Mouse (Mus musculus): ENCODE data around the gene Tmub1. TPM values are rescaled to one million over a fixed set of nuclear protein-coding genes. Genes with fewer than 3 reads are reported as not detected.
"Not testable (repeated sequence)": the region's sequence is repeated elsewhere in the genome, so short reads cannot be mapped to it uniquely, and the experiment has no call there.

Gene Tmub1
- total RNA-seq, 4 experiments from 2014 or later: 17.0 to 19.6 (median 17.7) TPM

- peak; percentile 99 for DNase-seq
These were observed 24.3 kb downstream of the Tmub1 start, which contains the start of the genes Cdk5 and Slc4a2 for GRCm38 (mm10) chr5:24423129-24424003. TSS of gene Cdk5 (minus strand) at chr5:24423530. TSS of gene Slc4a2 (plus strand) at chr5:24423837.

DNA sequence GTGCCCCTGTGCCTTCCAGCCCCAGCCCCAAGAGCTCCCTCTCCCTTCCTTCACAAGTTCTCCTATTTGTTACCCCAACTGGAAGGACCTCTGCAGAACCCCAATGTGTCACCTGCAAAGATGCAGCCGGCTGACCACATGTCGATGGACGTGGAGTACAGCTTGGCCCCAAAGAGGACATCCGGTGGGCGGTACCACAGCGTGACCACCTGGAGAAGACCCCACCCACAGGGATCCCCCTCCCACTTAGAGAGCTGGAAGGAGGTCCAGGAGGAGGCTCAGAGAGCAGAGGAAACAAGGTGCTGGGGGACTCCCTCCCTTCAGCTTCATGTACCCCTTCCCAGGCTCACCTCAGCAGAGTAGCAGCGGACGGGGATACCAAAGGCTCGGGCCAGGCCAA is 27.3 kb downstream of the Tmub1 start:
- no peak for DNase-seq

DNA sequence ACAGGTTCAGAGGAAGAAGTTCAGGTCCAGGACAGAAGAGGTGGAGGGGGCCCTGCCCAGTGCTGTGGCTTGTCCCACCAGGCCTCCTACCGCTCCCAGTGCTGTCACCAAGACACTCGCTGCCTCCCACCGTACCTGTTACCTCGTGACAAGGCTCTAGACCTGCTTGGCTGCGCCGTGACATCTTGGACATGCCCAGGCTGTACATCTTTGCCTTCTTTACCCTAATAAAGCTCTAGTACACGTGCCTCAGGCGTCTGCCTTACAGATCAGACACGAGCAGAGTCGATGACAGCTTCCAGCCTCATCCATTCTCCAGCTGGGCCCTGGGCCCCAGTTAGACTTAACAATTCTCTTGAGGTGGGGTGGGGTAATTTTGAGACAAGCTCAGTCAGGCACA is 30.1 kb downstream of the Tmub1 start:
- DNase-seq: no peak

- DNase-seq: peak; percentile 50
These were observed 31.4 kb downstream of the Tmub1 start for GRCm38 (mm10) chr5:24416222-24416736.

DNA sequence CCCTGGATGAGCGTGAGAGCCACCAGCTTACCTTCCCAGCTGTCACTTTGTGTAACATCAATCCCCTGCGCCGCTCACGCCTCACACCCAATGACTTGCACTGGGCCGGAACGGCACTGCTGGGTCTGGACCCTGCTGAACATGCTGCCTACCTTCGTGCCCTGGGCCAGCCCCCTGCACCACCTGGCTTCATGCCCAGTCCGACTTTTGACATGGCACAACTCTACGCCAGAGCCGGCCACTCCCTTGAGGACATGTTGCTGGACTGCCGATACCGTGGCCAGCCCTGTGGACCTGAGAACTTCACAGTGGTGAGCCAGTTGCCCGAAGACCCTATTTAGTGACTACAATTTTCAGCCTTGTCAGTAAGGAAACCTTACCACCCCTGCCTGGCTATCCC is 33.7 kb downstream of the Tmub1 start:
- DNase-seq: no peak

DNA sequence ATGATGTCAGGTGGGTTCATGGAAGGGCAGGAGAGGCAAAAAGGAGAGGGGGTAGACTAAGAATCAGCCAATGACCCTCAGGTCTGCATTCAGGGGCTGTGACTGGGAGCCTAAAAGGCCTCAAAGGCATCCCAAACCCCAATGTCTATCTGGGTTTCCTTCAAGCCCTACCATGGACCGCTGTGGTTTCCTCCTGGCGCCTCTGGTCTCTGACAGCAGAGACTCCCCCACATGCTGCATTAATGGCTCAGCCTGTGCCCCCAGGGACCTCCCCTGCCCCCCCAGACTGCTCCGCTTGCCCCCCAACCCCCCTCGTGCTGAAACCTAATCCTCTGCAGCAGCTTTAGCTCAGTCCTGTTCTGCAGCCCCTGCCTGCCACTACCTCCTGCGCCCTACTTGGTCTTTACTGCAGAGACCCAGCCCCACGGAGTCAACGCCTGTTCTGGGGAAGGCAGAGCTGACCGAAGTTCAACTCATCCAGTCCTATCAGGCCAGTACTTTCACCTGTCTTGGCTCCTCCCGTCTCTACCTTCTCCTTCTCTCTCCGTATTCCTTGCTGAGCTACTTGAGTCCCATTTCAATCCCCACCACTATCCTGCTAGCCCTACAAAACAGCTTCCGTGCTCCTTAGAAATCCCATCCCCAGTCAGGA is 34.5 kb downstream of the Tmub1 start, which contains the start of gene Asic3:
Asic3 (plus strand) TSS at position 351 of the 652 bp plus-strand sequence.
- DNase-seq: no peak

- no peak for DNase-seq
These were observed 35.6 kb downstream of the Tmub1 start for GRCm38 (mm10) chr5:24412063-24412462.

DNA sequence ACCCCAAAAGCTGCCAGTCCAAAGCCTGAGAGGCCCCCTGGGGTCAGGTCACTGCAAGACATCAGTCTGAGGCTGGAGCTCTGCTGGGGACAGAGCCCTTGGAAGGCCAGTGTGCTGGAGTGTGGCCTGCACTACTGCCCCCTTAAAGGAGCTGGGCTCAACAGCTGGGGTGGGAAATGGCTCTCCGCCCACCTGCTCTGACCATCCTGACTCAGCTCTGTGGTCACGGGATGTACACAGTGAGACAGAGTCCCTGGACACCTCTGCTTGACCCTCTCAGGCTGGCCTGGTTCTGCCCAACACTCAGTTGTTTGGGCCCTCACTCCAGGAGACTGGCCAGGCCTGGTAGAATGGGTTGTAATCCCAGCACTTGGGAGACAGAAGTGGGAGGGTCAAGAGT is 38.2 kb downstream of the Tmub1 start:
- DNase-seq: no peak

DNA sequence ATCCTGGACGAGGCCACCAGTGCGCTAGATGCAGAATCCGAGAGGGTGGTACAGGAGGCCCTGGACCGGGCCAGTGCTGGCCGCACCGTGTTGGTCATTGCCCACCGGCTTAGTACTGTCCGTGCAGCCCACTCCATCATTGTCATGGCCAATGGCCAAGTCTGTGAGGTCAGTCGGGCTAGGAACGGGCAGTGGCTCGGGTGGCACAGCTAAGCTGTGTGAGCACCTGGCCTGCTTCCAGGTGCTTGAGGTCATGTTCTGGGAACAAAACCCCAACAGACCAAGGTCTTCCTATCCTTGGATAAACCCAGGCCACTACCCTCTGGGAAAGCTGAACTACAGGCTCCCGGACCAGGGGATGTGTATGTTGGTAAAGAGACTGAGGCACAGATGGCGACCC is 39.0 kb downstream of the Tmub1 start:
- peak; percentile 64 for DNase-seq

DNA sequence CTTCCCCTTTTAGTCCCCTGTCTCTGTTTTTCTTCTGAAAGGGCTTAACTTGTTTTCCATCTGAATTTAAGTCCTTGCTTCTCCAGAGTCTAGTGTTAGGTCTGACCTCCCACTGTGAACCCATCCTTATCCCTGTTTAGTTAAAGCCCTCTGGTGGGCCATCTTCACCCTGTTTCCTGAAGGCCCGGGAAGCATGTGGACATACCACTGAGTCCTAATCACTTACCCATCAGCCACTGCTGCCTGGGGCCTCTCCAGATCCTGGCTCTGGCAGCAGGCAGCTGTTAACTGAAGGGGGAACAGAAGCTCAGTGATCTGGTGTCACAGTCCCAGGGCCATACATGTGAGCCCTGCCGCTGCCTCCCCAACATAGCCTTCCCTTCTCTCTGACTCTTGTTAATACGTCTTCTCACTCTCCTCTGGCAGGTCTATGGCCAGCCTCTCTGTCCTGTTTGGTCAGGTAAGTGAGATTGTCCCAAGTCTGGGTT is 42.2 kb downstream of the Tmub1 start:
- no peak for DNase-seq

GRCm38 (mm10) chr5:24404594-24405360 is 42.9 kb downstream of the Tmub1 start:
- no peak for DNase-seq

GRCm38 (mm10) chr5:24401969-24402368 is 45.7 kb downstream of the Tmub1 start:
- DNase-seq: no peak

DNA sequence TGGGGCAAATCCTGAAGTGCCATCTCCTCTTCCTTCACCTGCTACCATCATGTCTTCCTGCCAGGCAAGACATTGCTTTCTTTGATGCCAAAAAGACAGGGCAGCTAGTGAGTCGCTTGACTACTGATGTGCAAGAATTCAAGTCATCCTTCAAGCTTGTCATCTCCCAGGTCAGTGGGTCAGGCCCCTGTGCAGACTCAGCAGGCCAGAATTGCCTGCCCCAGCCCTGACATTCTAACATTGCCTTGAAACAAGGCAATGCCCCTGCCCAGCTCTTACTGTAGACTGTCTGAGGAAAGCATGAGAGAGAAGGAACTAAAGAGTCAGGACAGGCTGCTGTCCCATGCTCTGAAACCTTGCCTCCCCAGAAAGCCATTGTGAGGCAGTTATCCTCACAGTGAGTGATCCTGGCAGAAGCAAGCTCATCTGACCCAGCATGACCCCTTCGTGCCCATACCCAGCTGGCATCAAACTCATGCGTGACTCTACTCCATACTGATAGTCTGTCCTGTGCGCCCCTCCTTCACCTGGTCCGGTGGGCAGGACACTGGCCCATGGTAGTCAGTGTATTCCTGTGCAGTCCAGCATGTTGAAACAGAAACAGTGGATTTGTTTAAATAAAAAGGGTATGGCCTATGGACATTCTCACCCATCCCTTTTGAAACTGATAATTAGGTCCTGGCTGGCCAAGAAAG is 46.6 kb downstream of the Tmub1 start:
- no peak for DNase-seq

DNA sequence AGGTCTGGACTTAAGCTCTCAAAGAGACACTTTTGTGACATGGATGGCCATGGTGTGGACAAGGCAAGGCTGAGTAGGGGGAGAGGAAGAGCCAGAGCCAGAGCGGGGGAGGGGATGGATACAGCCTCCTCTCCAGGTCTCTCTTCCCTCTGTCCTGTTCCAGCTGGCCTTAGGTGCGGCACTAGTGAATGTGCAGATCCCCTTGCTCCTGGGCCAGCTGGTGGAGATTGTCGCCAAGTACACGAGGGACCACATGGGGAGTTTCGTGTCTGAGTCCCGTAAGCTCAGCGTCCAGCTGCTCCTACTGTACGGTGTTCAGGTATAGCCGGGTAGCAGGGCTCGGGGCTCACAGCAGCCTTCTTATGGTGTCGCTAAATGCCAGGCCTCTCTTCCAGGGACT is 47.3 kb downstream of the Tmub1 start:
- no peak for DNase-seq

- no peak for DNase-seq
These were observed 48.0 kb downstream of the Tmub1 start for GRCm38 (mm10) chr5:24399686-24400085.

DNA sequence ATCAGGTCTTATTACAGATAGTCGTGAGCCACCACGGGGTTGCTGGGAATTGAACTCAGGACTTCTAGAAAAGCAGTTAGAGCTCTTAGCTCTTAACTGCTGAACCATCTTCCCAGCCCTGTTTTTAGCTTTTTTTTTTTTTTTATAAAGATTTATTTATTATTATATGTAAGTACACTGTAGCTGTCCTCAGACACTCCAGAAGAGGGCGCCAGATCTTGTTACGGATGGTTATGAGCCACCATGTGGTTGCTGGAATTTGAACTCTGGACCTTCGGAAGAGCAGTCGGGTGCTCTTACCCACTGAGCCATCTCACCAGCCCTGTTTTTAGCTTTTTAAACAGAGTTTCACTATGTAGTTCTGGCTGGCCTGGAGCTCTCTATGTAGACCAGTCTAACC is 51.4 kb downstream of the Tmub1 start:
- DNase-seq: not testable (repeated sequence)

Other genes with a start within 250 kb of the Tmub1 start
- gene Kcnh2, start 96.2 kb downstream of the Tmub1 start, total RNA-seq (2022): 10 to 100 TPM; 17.7 to 47.2 (median 36.0) TPM
- 10 to 100 TPM in 1 of 4 experiments, 1 to 10 TPM in 3; 6.5 to 11.2 (median 9.1) TPM for gene Nos3, start 83.0 kb downstream of the Tmub1 start, total RNA-seq (2022)
- gene Atg9b, start 55.7 kb downstream of the Tmub1 start, total RNA-seq (2022): 1 to 10 TPM in 1 of 4 experiments, under 1 TPM in 3; 0.55 to 1.3 (median 0.64) TPM
- 10 to 100 TPM; 73.5 to 97.6 (median 86.0) TPM for gene Abcb8, start 54.2 kb downstream of the Tmub1 start, total RNA-seq (2022)
- gene Asic3, start 34.5 kb downstream of the Tmub1 start, total RNA-seq (2022): under 1 TPM in 3 of 4 experiments, not detected in 1; 0.30 to 0.59 (median 0.55) TPM
- gene Cdk5, start 24.3 kb downstream of the Tmub1 start, total RNA-seq (2022): 10 to 100 TPM; 43.2 to 66.8 (median 56.2) TPM
- 10 to 100 TPM; 53.0 to 84.3 (median 65.6) TPM for gene Slc4a2, start 24.0 kb downstream of the Tmub1 start, total RNA-seq (2022)
- 100 to 1,000 TPM in 2 of 4 experiments, 10 to 100 TPM in 2; 96.8 to 117 (median 102) TPM for gene Fastk, start 2.6 kb downstream of the Tmub1 start, total RNA-seq (2022)
- 100 to 1,000 TPM in 2 of 4 experiments, 10 to 100 TPM in 2; 86.3 to 117 (median 102) TPM for gene Agap3, start 4.3 kb upstream of the Tmub1 start, total RNA-seq (2022)
- gene Gbx1, start 79.3 kb upstream of the Tmub1 start, total RNA-seq (2022): not detected
- under 1 TPM; 0.37 to 0.75 (median 0.59) TPM for gene Asb10, start 93.1 kb upstream of the Tmub1 start, total RNA-seq (2022)
- not detected for gene 4931409K22Rik, start 109.0 kb upstream of the Tmub1 start, total RNA-seq (2022)
- gene Abcf2, start 129.6 kb upstream of the Tmub1 start, total RNA-seq (2022): 10 to 100 TPM; 59.5 to 89.6 (median 75.2) TPM
- gene Chpf2, start 138.9 kb upstream of the Tmub1 start, total RNA-seq (2022): 10 to 100 TPM; 38.1 to 70.3 (median 57.1) TPM
- 10 to 100 TPM; 14.3 to 42.2 (median 24.7) TPM for gene Smarcd3, start 176.6 kb upstream of the Tmub1 start, total RNA-seq (2022)
- 10 to 100 TPM; 72.3 to 74.6 (median 73.6) TPM for gene Nub1, start 237.7 kb upstream of the Tmub1 start, total RNA-seq (2022)

Data from adrenal gland, adult 8-10 months (tissue).